Comparison of ENCODE assay signal across 32 mouse cellular contexts in genomic region chr13:55737885-55738284, GRCm38 (mm10). TPM values are rescaled to one million over a fixed set of nuclear protein-coding genes. Genes with fewer than 3 reads are reported as not detected.
"Had no signal": no experiment of that assay in that cellular context is flagged by ENCODE, and none has a peak within 500 bp of the region (broad histone marks: within the 10 kb centered on the region; RNA-seq: fewer than 3 reads in every experiment).

No protein-coding gene starts in this region.

- H3K9me3 ChIP-seq: heart, embryonic 10.5 days; heart, embryonic 12.5 days; hindbrain, embryonic 10.5 days; hindbrain, embryonic 12.5 days; hindbrain, embryonic 15.5 days; kidney, embryonic 15.5 days; liver, embryonic 13.5 days had no signal

- H3K36me3 ChIP-seq: heart, embryonic 10.5 days; hindbrain, embryonic 10.5 days; hindbrain, embryonic 12.5 days; hindbrain, embryonic 15.5 days; kidney, embryonic 15.5 days; limb, embryonic 12.5 days; liver, embryonic 13.5 days had no signal

- H3K27me3 ChIP-seq: heart, embryonic 12.5 days; hindbrain, embryonic 12.5 days; hindbrain, embryonic 15.5 days; kidney, embryonic 15.5 days; limb, embryonic 12.5 days; liver, embryonic 13.5 days had no signal

- H3K9ac ChIP-seq: heart, embryonic 12.5 days; hindbrain, embryonic 12.5 days; hindbrain, embryonic 15.5 days; kidney, embryonic 15.5 days; limb, embryonic 12.5 days; liver, embryonic 13.5 days had no signal

- H3K4me3 ChIP-seq: gastrocnemius, adult 2 months; heart, embryonic 10.5 days; heart, embryonic 12.5 days; hindbrain, embryonic 10.5 days; hindbrain, embryonic 12.5 days; hindbrain, embryonic 15.5 days; kidney, embryonic 15.5 days; layer of hippocampus, adult 2 months; limb, embryonic 12.5 days; liver, embryonic 13.5 days had no signal

- H3K4me1 ChIP-seq: heart, embryonic 12.5 days; hindbrain, embryonic 12.5 days; hindbrain, embryonic 15.5 days; liver, embryonic 13.5 days had no signal

- DNase-seq: gastrocnemius, adult 2 months; gastrocnemius, postnatal 10 days; gastrocnemius, postnatal 25 days; heart, adult 18-20 months; heart, postnatal 10 days; heart, postnatal 4 days; kidney, adult 11 months; kidney, adult 2 months; kidney, adult 9 months; kidney, postnatal 14 days; kidney, postnatal 36 days; layer of hippocampus, postnatal 36 days; left cerebral cortex, postnatal 4 days; liver; liver, embryonic 13.5 days had no signal

- ATAC-seq: hindbrain, postnatal 0 days; intestine, embryonic 16.5 days had no signal

- H3K4me2 ChIP-seq: heart, embryonic 12.5 days; hindbrain, embryonic 12.5 days; hindbrain, embryonic 15.5 days; kidney, embryonic 15.5 days; limb, embryonic 12.5 days; liver, embryonic 11.5 days; liver, embryonic 13.5 days had no signal

- H3K27ac ChIP-seq: gastrocnemius, adult 2 months; heart, embryonic 10.5 days; hindbrain, embryonic 10.5 days; hindbrain, embryonic 12.5 days; hindbrain, embryonic 15.5 days; hindbrain, postnatal 0 days; kidney, embryonic 15.5 days; kidney, postnatal 0 days; layer of hippocampus, adult 2 months; limb, embryonic 12.5 days; liver, embryonic 13.5 days had no signal

RNA-seq across cellular contexts. Expression of gene Catsper3, which starts 46.5 kb away (rescaled TPM):
- total RNA-seq: gastrocnemius, postnatal 25 days; gastrocnemius, postnatal 4 days; granulocyte monocyte progenitor cell, adult 5-6 weeks; heart, postnatal 25 days; hindbrain, postnatal 0 days; left cerebral cortex, postnatal 10 days had no signal
- polyA plus RNA-seq: heart, embryonic 12.5 days; heart, embryonic 14.5 days; hindbrain, embryonic 10.5 days; hindbrain, embryonic 12.5 days; hindbrain, embryonic 15.5 days; intestine, embryonic 16.5 days; kidney, embryonic 15.5 days; liver, embryonic 11.5 days; liver, embryonic 13.5 days had no signal
